Mouse (Mus musculus): ENCODE results near the gene Nutf2.

The Nutf2 gene

GRCm38 (mm10) chr8:105854715-105855216 is 5.6 kb upstream of the Nutf2 start, which contains the start of gene Thap11:
TSS of gene Thap11 (plus strand) at chr8:105855132.
- DNase-seq (ENCODE audit: low read depth, low spot score) = peak; percentile 88

- no peak for DNase-seq (ENCODE audit: low read depth, low spot score)
These were observed 4.9 kb upstream of the Nutf2 start for GRCm38 (mm10) chr8:105855248-105856167.

GRCm38 (mm10) chr8:105856168-105856835 is 4.1 kb upstream of the Nutf2 start:
- DNase-seq (ENCODE audit: low read depth, low spot score) = no peak

GRCm38 (mm10) chr8:105858495-105858894 is 1.9 kb upstream of the Nutf2 start:
- DNase-seq (ENCODE audit: low read depth, low spot score) = no peak

- DNase-seq (ENCODE audit: low read depth, low spot score) = no peak
These were observed 1.1 kb upstream of the Nutf2 start for GRCm38 (mm10) chr8:105859314-105859713.

GRCm38 (mm10) chr8:105861951-105862350 is 1.6 kb downstream of the Nutf2 start:
- DNase-seq (ENCODE audit: low read depth, low spot score) = no peak

- DNase-seq (ENCODE audit: low read depth, low spot score) = no peak
These were observed 6.1 kb downstream of the Nutf2 start for GRCm38 (mm10) chr8:105866364-105867029.

- DNase-seq (ENCODE audit: low read depth, low spot score) = no peak
These were observed 13.9 kb downstream of the Nutf2 start for GRCm38 (mm10) chr8:105874301-105874700.

- peak; percentile 73 for DNase-seq (ENCODE audit: low read depth, low spot score)
These were observed 20.6 kb downstream of the Nutf2 start, which contains the start of gene Edc4 for GRCm38 (mm10) chr8:105880754-105881520. TSS of gene Edc4 (plus strand) at chr8:105880881.

- DNase-seq (ENCODE audit: low read depth, low spot score) = no peak
These were observed 29.5 kb downstream of the Nutf2 start for GRCm38 (mm10) chr8:105889756-105890465.

GRCm38 (mm10) chr8:105890870-105891269 is 30.5 kb downstream of the Nutf2 start:
- DNase-seq (ENCODE audit: low read depth, low spot score) = no peak

- DNase-seq (ENCODE audit: low read depth, low spot score) = peak; percentile 33
These were observed 32.1 kb downstream of the Nutf2 start for GRCm38 (mm10) chr8:105892432-105892831.

GRCm38 (mm10) chr8:105893339-105893738 is 33.0 kb downstream of the Nutf2 start, which contains the start of gene Nrn1l:
TSS of gene Nrn1l (plus strand) at chr8:105893567.
- DNase-seq (ENCODE audit: low read depth, low spot score) = peak; percentile 60

GRCm38 (mm10) chr8:105897801-105898480 is 37.6 kb downstream of the Nutf2 start:
- DNase-seq (ENCODE audit: low read depth, low spot score) = peak; percentile 86

- DNase-seq (ENCODE audit: low read depth, low spot score) = peak; percentile 86
These were observed 40.0 kb downstream of the Nutf2 start, which contains the start of gene Pskh1 for GRCm38 (mm10) chr8:105900180-105900940. TSS of gene Pskh1 (plus strand) at chr8:105900441.

GRCm38 (mm10) chr8:105900941-105901616 is 40.7 kb downstream of the Nutf2 start:
- DNase-seq (ENCODE audit: low read depth, low spot score) = peak; percentile 17

- no peak for DNase-seq (ENCODE audit: low read depth, low spot score)
These were observed 59.0 kb downstream of the Nutf2 start for GRCm38 (mm10) chr8:105919390-105919789.

- no peak for DNase-seq (ENCODE audit: low read depth, low spot score)
These were observed 64.7 kb downstream of the Nutf2 start for GRCm38 (mm10) chr8:105925123-105925522.

All from retina, postnatal 7 days (tissue).